In genomic region chr15:82183596-82183995, GRCm38 (mm10) we compare ENCODE assay signal across 16 mouse cellular contexts. TPM values are rescaled to one million over a fixed set of nuclear protein-coding genes. Genes with fewer than 3 reads are reported as not detected.
DNase-seq lines count a peak whose midpoint lies in the region; ATAC-seq and TF ChIP-seq lines count a peak whose summit lies in the region.
"Had no signal": no experiment of that assay in that cellular context is flagged by ENCODE, and none has a peak within 500 bp of the region (broad histone marks: within the 10 kb centered on the region; RNA-seq: fewer than 3 reads in every experiment).

No protein-coding gene starts in this region.

- H3K4me3 ChIP-seq in heart, embryonic 10.5 days: peak overlapping the region; percentile 31; the same call in 1 of the 2 replicates
- no peak overlapping the region for H3K4me3 ChIP-seq in midbrain, embryonic 13.5 days (replicated peaks)
- H3K4me3 ChIP-seq in midbrain, postnatal 0 days (ENCODE audit: low read depth, low read length): no peak overlapping the region
- H3K4me3 ChIP-seq: hindbrain, embryonic 15.5 days; limb, embryonic 13.5 days had no signal

- H3K36me3 ChIP-seq in heart, embryonic 10.5 days: peaks cover 91% of the 10 kb centered on the region
- peaks cover 99% of the 10 kb centered on the region for H3K36me3 ChIP-seq in midbrain, embryonic 13.5 days
- peaks cover 92% of the 10 kb centered on the region for H3K36me3 ChIP-seq in midbrain, postnatal 0 days (ENCODE audit: insufficient read depth, low read length)

- no peak overlapping the region for H3K9ac ChIP-seq in midbrain, embryonic 13.5 days (replicated peaks)
- no peak overlapping the region for H3K9ac ChIP-seq in midbrain, postnatal 0 days (replicated peaks; ENCODE audit: low read length, poor library complexity, severe bottlenecking)
- H3K9ac ChIP-seq: hindbrain, embryonic 15.5 days; limb, embryonic 13.5 days had no signal

- H3K27ac ChIP-seq in heart, embryonic 10.5 days: peak overlapping the region; percentile 81
- 0 out of 2 replicates have a peak overlapping the region, but pooled peaks have one; percentile 5 for H3K27ac ChIP-seq in midbrain, embryonic 13.5 days
- H3K27ac ChIP-seq in midbrain, postnatal 0 days (ENCODE audit: low read depth, low read length): no peak overlapping the region
- H3K27ac ChIP-seq: hindbrain, embryonic 15.5 days; limb, embryonic 13.5 days had no signal

- H3K9me3 ChIP-seq in heart, embryonic 10.5 days: peaks cover 5% of the 10 kb centered on the region; the same call in 1 of the 2 replicates
- H3K9me3 ChIP-seq in midbrain, embryonic 13.5 days: peaks cover 9% of the 10 kb centered on the region; the same call in 1 of the 2 replicates
- H3K9me3 ChIP-seq in midbrain, postnatal 0 days (ENCODE audit: low read length): no peaks in the 10 kb centered on the region
- H3K9me3 ChIP-seq: hindbrain, embryonic 15.5 days had no signal

- no peak for TF ChIP-seq CTCF in midbrain, postnatal 0 days (IDR thresholded peaks at IDR 0.05)

- ATAC-seq in midbrain, embryonic 13.5 days: no peak
- no peak for ATAC-seq in midbrain, postnatal 0 days (ENCODE audit: low FRiP score)

- no peaks in the 10 kb centered on the region for H3K27me3 ChIP-seq in heart, embryonic 10.5 days (ENCODE audit: insufficient read depth, poor library complexity, severe bottlenecking)
- no peaks in the 10 kb centered on the region for H3K27me3 ChIP-seq in midbrain, embryonic 13.5 days
- H3K27me3 ChIP-seq in midbrain, postnatal 0 days (ENCODE audit: insufficient read depth, low read length): no peaks in the 10 kb centered on the region
- H3K27me3 ChIP-seq: hindbrain, embryonic 15.5 days; limb, embryonic 13.5 days had no signal

- H3K4me1 ChIP-seq in heart, embryonic 10.5 days: peaks cover 51% of the 10 kb centered on the region
- H3K4me1 ChIP-seq in midbrain, embryonic 13.5 days (replicated peaks): no peaks in the 10 kb centered on the region
- no peaks in the 10 kb centered on the region for H3K4me1 ChIP-seq in midbrain, postnatal 0 days (ENCODE audit: insufficient read depth, low read length)
- H3K4me1 ChIP-seq: limb, embryonic 13.5 days had no signal

- no peak overlapping the region for H3K4me2 ChIP-seq in midbrain, embryonic 13.5 days (replicated peaks)
- no peak overlapping the region for H3K4me2 ChIP-seq in midbrain, postnatal 0 days (ENCODE audit: low read depth, low read length, poor library complexity, severe bottlenecking)
- H3K4me2 ChIP-seq: hindbrain, embryonic 15.5 days; limb, embryonic 13.5 days had no signal

- DNase-seq in heart, embryonic 10.5 days (ENCODE audit: low spot score): no peak
- no peak for DNase-seq in heart, adult 18-20 months
- DNase-seq in kidney, adult 9 months: peak; percentile 32
- DNase-seq in kidney, postnatal 36 days: no peak
- no peak for DNase-seq in midbrain, postnatal 0 days (ENCODE audit: low spot score)
- no peak for DNase-seq in left cerebral cortex, postnatal 10 days (ENCODE audit: extremely low spot score in 1 of 2, low spot score in 2 of 2)
- DNase-seq: adrenal gland, adult 8-10 months; B cell, adult 2 months; cerebellum, adult 9-10 months; right cerebral cortex, adult 18-20 months; spleen, adult 18-20 months; thymus, postnatal 36 days had no signal

- WGBS in heart, embryonic 10.5 days: 60% methylated on average over 10 of the region's 10 CpGs
- 87% methylated on average over 10 of the region's 10 CpGs for WGBS in midbrain, embryonic 13.5 days
- WGBS in midbrain, postnatal 0 days: 87% methylated on average over 10 of the region's 10 CpGs

- intact Hi-C loops in left cerebral cortex, postnatal 10 days (cut with DNase I): no loop called here

RNA-seq across cellular contexts. Expression of gene Shisa8, which starts 29.0 kb away (rescaled TPM):
- polyA plus RNA-seq in heart, embryonic 10.5 days (2016; fragmentation: Nextera tagmentation; extraction: Ambion mirVana): 0.11 and 0.13 TPM in 2 replicates
- total RNA-seq in heart, adult 18-20 months (2021): under 1 TPM in 1 of 2 experiments, not detected in 1; 0.21 TPM
- polyA plus RNA-seq in midbrain, embryonic 13.5 days (2015; fragmentation: Nextera tagmentation; extraction: Ambion mirVana): 0.50 and 0.70 TPM in 2 replicates
- total RNA-seq in midbrain, postnatal 0 days (2014; rRNA removed): 6.5 and 7.6 TPM in 2 replicates
- 1.6 and 2.2 TPM in 2 replicates for polyA plus RNA-seq in midbrain, postnatal 0 days (2015; fragmentation: Nextera tagmentation; extraction: Ambion mirVana)
- total RNA-seq in left cerebral cortex, postnatal 10 days (2021): 1 to 10 TPM; 3.1 to 3.5 TPM
- total RNA-seq: granulocyte monocyte progenitor cell, adult 5-6 weeks had no signal

RNA-seq across cellular contexts. Expression of gene Srebf2, which starts 36.6 kb away (rescaled TPM):
- 129 and 133 TPM in 2 replicates for polyA plus RNA-seq in heart, embryonic 10.5 days (2016; fragmentation: Nextera tagmentation; extraction: Ambion mirVana)
- total RNA-seq in heart, adult 18-20 months (2021): 10 to 100 TPM; 18.2 to 22.1 TPM
- 225 and 230 TPM in 2 replicates for polyA plus RNA-seq in midbrain, embryonic 13.5 days (2015; fragmentation: Nextera tagmentation; extraction: Ambion mirVana)
- 204 and 245 TPM in 2 replicates for total RNA-seq in midbrain, postnatal 0 days (2014; rRNA removed)
- 141 and 150 TPM in 2 replicates for polyA plus RNA-seq in midbrain, postnatal 0 days (2015; fragmentation: Nextera tagmentation; extraction: Ambion mirVana)
- total RNA-seq in left cerebral cortex, postnatal 10 days (2021): 100 to 1,000 TPM; 202 to 204 TPM

RNA-seq across cellular contexts. Expression of gene Tnfrsf13c, which starts 40.6 kb away (rescaled TPM):
- 0.20 TPM in 1 of 2 replicates, not detected in the other for polyA plus RNA-seq in heart, embryonic 10.5 days (2016; fragmentation: Nextera tagmentation; extraction: Ambion mirVana)
- total RNA-seq in heart, adult 18-20 months (2021): 1 to 10 TPM in 1 of 2 experiments, under 1 TPM in 1; 0.35 to 2.2 TPM
- polyA plus RNA-seq in midbrain, embryonic 13.5 days (2015; fragmentation: Nextera tagmentation; extraction: Ambion mirVana): not detected in 2 replicates
- 0.94 and 2.1 TPM in 2 replicates for total RNA-seq in midbrain, postnatal 0 days (2014; rRNA removed)
- 0.18 and 0.27 TPM in 2 replicates for polyA plus RNA-seq in midbrain, postnatal 0 days (2015; fragmentation: Nextera tagmentation; extraction: Ambion mirVana)
- under 1 TPM; 0.30 to 0.73 TPM for total RNA-seq in left cerebral cortex, postnatal 10 days (2021)

RNA-seq across cellular contexts. Expression of gene Ccdc134, which starts 55.9 kb away (rescaled TPM):
- 13.5 and 19.4 TPM in 2 replicates for polyA plus RNA-seq in heart, embryonic 10.5 days (2016; fragmentation: Nextera tagmentation; extraction: Ambion mirVana)
- total RNA-seq in heart, adult 18-20 months (2021): 1 to 10 TPM; 4.0 to 4.4 TPM
- 12.0 and 14.0 TPM in 2 replicates for polyA plus RNA-seq in midbrain, embryonic 13.5 days (2015; fragmentation: Nextera tagmentation; extraction: Ambion mirVana)
- total RNA-seq in midbrain, postnatal 0 days (2014; rRNA removed): 8.4 and 8.7 TPM in 2 replicates
- 6.9 and 7.7 TPM in 2 replicates for polyA plus RNA-seq in midbrain, postnatal 0 days (2015; fragmentation: Nextera tagmentation; extraction: Ambion mirVana)
- 10 to 100 TPM in 1 of 2 experiments, 1 to 10 TPM in 1; 7.4 to 10.2 TPM for total RNA-seq in left cerebral cortex, postnatal 10 days (2021)
